Mouse (Mus musculus) duodenum, adult 2 months (tissue): ENCODE data around the gene Gpc6. TPM values are rescaled to one million over a fixed set of nuclear protein-coding genes. Genes with fewer than 3 reads are reported as not detected.

Experiments
- polyA plus RNA-seq: library from polyadenylated mRNA; depleted of rRNA; stranded (reverse); fragments of >200 nt; gene quantifications from 2 replicates; pipeline ENCODE4 v1.2.3, GENCODE M21; 2012; ENCODE audit warnings: low replicate concordance; rRNA removed

Gpc6 gene
- 0.36 and 0.89 TPM in 2 replicates for polyA plus RNA-seq

DNA sequence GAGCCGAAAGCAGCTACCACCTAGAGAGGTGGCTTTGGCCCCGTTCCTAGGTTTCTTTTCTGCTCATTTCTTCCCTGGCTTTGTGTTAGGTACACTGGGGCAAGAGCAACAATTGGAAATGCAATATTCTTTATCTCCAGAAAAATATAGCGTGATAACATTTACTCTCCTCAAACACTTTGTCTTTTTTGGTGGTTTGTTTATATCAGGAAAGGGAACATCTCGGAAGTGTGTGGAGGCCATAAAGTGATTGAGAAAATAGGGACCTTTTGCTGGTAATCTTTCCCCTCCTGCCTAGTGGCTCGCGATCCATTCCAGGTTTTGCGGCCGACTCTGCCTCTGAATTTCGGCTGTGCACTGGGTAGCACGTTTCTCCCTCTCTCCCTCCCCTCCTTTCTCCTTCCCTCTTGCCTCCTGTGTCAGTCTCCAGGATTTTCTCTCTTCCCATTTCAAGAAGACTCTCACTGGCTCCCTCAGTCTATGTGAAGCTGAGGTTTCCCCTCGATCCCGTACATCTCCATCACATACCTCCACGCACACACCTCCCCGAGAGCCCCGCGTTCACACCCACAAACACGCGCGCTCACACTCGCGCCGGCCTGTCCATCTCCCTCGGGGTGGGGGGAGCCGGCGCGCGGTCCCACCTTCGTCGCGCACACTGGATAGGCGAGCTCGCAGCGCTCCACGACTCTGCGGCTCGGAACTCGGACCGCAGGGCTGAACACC is at the start of gene Gpc6:
TSS of gene Gpc6 (plus strand) at position 440 of the 726 bp plus-strand sequence.

